In the genomic region with DNA sequence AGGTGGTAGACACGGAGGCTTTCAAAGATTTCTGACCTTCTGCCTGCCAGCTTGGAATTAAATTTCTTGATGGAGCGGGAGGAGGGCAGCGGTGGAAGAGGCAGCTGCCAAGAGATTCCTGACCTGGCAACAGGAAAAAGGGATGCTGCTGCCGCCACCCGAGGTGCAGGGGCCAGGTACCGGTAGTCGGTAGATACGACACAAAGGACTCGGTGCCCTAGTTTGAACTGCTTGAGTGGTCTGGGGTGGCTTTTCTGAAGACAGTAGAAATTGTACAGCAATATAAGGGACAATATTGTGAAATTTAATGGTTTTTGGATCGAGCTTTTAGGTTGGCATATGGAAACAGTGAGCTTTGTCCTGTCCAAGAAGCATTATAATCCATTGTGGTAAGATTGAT, we compare ENCODE assay signal across 8 mouse cellular contexts.
DNase-seq lines count a peak whose midpoint lies in the region; ATAC-seq and TF ChIP-seq lines count a peak whose summit lies in the region.

No protein-coding gene starts in this region.

- no peak for DNase-seq in cerebellum, adult 11-12 months
- DNase-seq in intestine, embryonic 14.5 days (ENCODE audit: low spot score): no peak
- DNase-seq in midbrain, postnatal 0 days (ENCODE audit: low spot score): no peak
- no peak for DNase-seq in ovary, postnatal 10 days (ENCODE audit: low spot score)

- no peaks in the 10 kb centered on the region for H3K4me1 ChIP-seq in intestine, embryonic 14.5 days (replicated peaks; ENCODE audit: control insufficient read depth, insufficient read depth, low read length)
- no peaks in the 10 kb centered on the region for H3K4me1 ChIP-seq in intestine, postnatal 0 days (replicated peaks; ENCODE audit: control insufficient read depth, insufficient read depth, low read length)
- H3K4me1 ChIP-seq in neural tube, embryonic 14.5 days (ENCODE audit: control insufficient read depth, insufficient read depth, low read length): no peaks in the 10 kb centered on the region
- H3K4me1 ChIP-seq in neural tube, embryonic 15.5 days: no peaks in the 10 kb centered on the region
- no peaks in the 10 kb centered on the region for H3K4me1 ChIP-seq in midbrain, postnatal 0 days (ENCODE audit: insufficient read depth, low read length)

- H3K27ac ChIP-seq in intestine, embryonic 14.5 days (ENCODE audit: low read depth): no peak overlapping the region
- no peak overlapping the region for H3K27ac ChIP-seq in intestine, postnatal 0 days (ENCODE audit: low read depth, low read length)
- H3K27ac ChIP-seq in neural tube, embryonic 14.5 days (ENCODE audit: low read depth, low read length): no peak overlapping the region
- H3K27ac ChIP-seq in neural tube, embryonic 15.5 days (replicated peaks): no peak overlapping the region
- no peak overlapping the region for H3K27ac ChIP-seq in midbrain, postnatal 0 days (ENCODE audit: low read depth, low read length)

- no peaks in the 10 kb centered on the region for H3K27me3 ChIP-seq in intestine, embryonic 14.5 days (replicated peaks; ENCODE audit: control insufficient read depth, insufficient read depth, low read length)
- H3K27me3 ChIP-seq in intestine, postnatal 0 days (replicated peaks; ENCODE audit: control insufficient read depth, insufficient read depth, low read length): no peaks in the 10 kb centered on the region
- H3K27me3 ChIP-seq in neural tube, embryonic 14.5 days (ENCODE audit: control insufficient read depth, insufficient read depth, low read length): no peaks in the 10 kb centered on the region
- no peaks in the 10 kb centered on the region for H3K27me3 ChIP-seq in neural tube, embryonic 15.5 days (replicated peaks)
- H3K27me3 ChIP-seq in midbrain, postnatal 0 days (ENCODE audit: insufficient read depth, low read length): no peaks in the 10 kb centered on the region

- ATAC-seq in cerebellum, adult (ENCODE audit: insufficient number of reproducible peaks, low FRiP score, low TSS enrichment): peak; percentile 46; the same call in 1 of the 2 replicates
- ATAC-seq in intestine, embryonic 14.5 days (replicated peaks; ENCODE audit: low FRiP score, low TSS enrichment, low read depth): peak; percentile 40; the same call in 1 of the 2 replicates
- ATAC-seq in intestine, postnatal 0 days: no peak
- ATAC-seq in neural tube, embryonic 14.5 days (ENCODE audit: low read depth): peak; percentile 7; the same call in 1 of the 2 replicates
- ATAC-seq in neural tube, embryonic 15.5 days (ENCODE audit: low FRiP score): no peak
- 0 out of 2 replicates have a peak, but pooled peaks have one; percentile 22 for ATAC-seq in midbrain, postnatal 0 days (ENCODE audit: low FRiP score)

- no peak overlapping the region for H3K4me2 ChIP-seq in intestine, embryonic 14.5 days (ENCODE audit: low read length)
- no peak overlapping the region for H3K4me2 ChIP-seq in intestine, postnatal 0 days (replicated peaks; ENCODE audit: low read depth)
- H3K4me2 ChIP-seq in neural tube, embryonic 14.5 days (ENCODE audit: low read depth, low read length): no peak overlapping the region
- H3K4me2 ChIP-seq in neural tube, embryonic 15.5 days: no peak overlapping the region
- H3K4me2 ChIP-seq in midbrain, postnatal 0 days (ENCODE audit: low read depth, low read length, poor library complexity, severe bottlenecking): no peak overlapping the region

- no peak for TF ChIP-seq CTCF in intestine, postnatal 0 days (IDR thresholded peaks at IDR 0.05; ENCODE audit: low read depth)
- no peak for TF ChIP-seq CTCF in midbrain, postnatal 0 days (IDR thresholded peaks at IDR 0.05)

- H3K36me3 ChIP-seq in intestine, embryonic 14.5 days (ENCODE audit: control insufficient read depth, insufficient read depth, low read length): no peaks in the 10 kb centered on the region
- no peaks in the 10 kb centered on the region for H3K36me3 ChIP-seq in intestine, postnatal 0 days (ENCODE audit: control insufficient read depth, insufficient read depth)
- H3K36me3 ChIP-seq in neural tube, embryonic 14.5 days (ENCODE audit: control insufficient read depth, insufficient read depth, low read length): no peaks in the 10 kb centered on the region
- H3K36me3 ChIP-seq in neural tube, embryonic 15.5 days: no peaks in the 10 kb centered on the region
- H3K36me3 ChIP-seq in midbrain, postnatal 0 days (ENCODE audit: insufficient read depth, low read length): no peaks in the 10 kb centered on the region

- H3K9ac ChIP-seq in intestine, embryonic 14.5 days (ENCODE audit: low read length): no peak overlapping the region
- no peak overlapping the region for H3K9ac ChIP-seq in intestine, postnatal 0 days (ENCODE audit: low read depth, low read length)
- H3K9ac ChIP-seq in neural tube, embryonic 14.5 days (replicated peaks; ENCODE audit: low read depth, low read length): no peak overlapping the region
- no peak overlapping the region for H3K9ac ChIP-seq in neural tube, embryonic 15.5 days (replicated peaks)
- no peak overlapping the region for H3K9ac ChIP-seq in midbrain, postnatal 0 days (replicated peaks; ENCODE audit: low read length, poor library complexity, severe bottlenecking)

- H3K9me3 ChIP-seq in intestine, embryonic 14.5 days (ENCODE audit: control insufficient read depth, low read length): no peaks in the 10 kb centered on the region
- H3K9me3 ChIP-seq in intestine, postnatal 0 days (ENCODE audit: control insufficient read depth): no peaks in the 10 kb centered on the region
- no peaks in the 10 kb centered on the region for H3K9me3 ChIP-seq in neural tube, embryonic 14.5 days (ENCODE audit: control insufficient read depth, low read length)
- H3K9me3 ChIP-seq in neural tube, embryonic 15.5 days (replicated peaks): no peaks in the 10 kb centered on the region
- H3K9me3 ChIP-seq in midbrain, postnatal 0 days (ENCODE audit: low read length): no peaks in the 10 kb centered on the region

- H3K4me3 ChIP-seq in intestine, embryonic 14.5 days (ENCODE audit: low read depth, low read length): no peak overlapping the region
- no peak overlapping the region for H3K4me3 ChIP-seq in intestine, postnatal 0 days (ENCODE audit: low read depth, low read length)
- H3K4me3 ChIP-seq in neural tube, embryonic 14.5 days (ENCODE audit: low read depth, low read length): no peak overlapping the region
- H3K4me3 ChIP-seq in neural tube, embryonic 15.5 days (replicated peaks): no peak overlapping the region
- no peak overlapping the region for H3K4me3 ChIP-seq in midbrain, postnatal 0 days (ENCODE audit: low read depth, low read length)

- 67% methylated on average over 10 of the region's 10 CpGs for WGBS in intestine, embryonic 14.5 days
- WGBS in intestine, postnatal 0 days: 68% methylated on average over 10 of the region's 10 CpGs
- WGBS in neural tube, embryonic 14.5 days: 66% methylated on average over 10 of the region's 10 CpGs
- WGBS in neural tube, embryonic 15.5 days: 68% methylated on average over 10 of the region's 10 CpGs
- WGBS in midbrain, postnatal 0 days: 78% methylated on average over 10 of the region's 10 CpGs

Comparison
In these comparisons a context has a peak if more than half of its experiments do, and no peak if none do; other contexts are left out.
1. ATAC-seq: peak in cerebellum, adult (single experiment), intestine, embryonic 14.5 days (single experiment), neural tube, embryonic 14.5 days (single experiment) and midbrain, postnatal 0 days (single experiment); none in intestine, postnatal 0 days (single experiment) and neural tube, embryonic 15.5 days (single experiment).